Mouse (Mus musculus) cerebellum, adult 11-12 months (tissue): Measurements from ENCODE around the gene Pars2.

Experiments
- DNase-seq: peaks from one replicate; pipeline ENCODE4 v3.0.0; 2022

Gene Pars2

DNA sequence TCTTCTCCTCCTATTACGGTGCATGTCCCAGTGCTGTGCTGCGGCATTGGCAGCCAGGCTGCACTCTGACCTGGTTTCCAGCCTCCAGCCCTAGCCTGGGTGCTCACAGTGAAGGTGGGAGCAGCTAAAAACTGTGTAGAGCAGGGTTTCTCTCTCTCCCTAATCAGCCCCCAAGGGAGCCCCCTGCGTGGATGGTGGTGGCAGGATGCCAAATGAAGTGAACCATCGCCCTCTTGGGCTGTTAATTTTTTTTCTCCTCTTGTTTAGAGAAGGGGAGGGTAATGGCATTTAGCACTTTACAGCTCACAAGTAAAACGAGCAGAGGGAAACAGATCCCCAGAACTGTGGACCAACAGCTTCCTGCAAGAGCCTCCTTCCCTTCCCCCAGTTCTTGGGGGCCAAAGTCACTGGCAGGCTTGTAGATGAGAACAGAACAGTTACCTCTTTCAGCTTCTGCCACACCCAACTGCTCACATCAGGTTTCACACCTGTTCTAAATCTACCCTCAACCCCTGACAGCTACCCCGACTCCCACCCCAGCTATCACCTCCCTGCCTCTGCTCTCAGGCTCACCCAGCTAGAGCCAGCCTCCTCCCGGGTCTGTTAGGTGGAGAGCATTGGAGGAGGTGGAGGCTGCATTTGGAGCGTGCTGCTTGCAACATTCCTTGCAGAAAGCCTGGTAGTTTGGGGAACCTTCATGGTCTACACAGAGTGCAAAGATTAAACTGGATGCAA, 7.2 kb upstream of the Pars2 start:
- DNase-seq = no peak

DNA sequence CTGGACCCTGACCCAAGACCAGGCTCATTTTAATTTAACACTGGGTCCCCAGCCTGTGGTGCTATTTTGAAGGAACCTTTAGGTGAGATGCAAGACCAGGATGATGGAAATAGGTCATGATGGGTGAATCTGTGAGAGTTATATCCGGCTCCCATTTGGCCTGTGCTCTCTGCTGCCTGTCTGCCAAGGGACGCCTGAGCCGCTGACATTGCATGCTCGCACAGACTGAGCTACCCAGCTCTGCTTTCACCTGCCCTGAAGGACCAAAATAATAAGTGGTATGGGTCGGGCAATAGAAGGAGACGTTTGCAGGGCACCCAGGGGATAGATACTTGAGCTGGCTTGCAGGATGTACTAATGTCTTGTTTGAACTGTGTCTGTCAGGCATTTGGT, 6.7 kb upstream of the Pars2 start:
- no peak for DNase-seq

DNA sequence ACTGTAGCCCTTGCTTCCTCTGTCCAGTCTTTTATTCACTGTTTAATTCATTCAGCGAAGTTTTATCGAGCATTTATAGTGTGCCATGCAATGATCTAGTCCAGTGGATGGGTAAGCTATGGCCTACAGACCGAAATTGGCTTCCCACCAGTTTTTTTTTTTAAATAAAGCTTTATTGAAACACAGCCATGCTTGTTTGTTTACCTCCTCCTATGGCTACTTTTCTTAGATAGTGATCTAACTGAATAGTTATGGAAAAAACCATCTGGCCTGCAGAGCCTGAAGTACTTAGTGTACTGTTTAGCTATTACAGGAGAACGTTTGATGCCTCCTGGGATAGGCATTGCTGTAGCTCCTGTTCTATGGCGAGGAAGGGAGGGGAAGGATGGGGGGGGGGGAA, 5.1 kb upstream of the Pars2 start:
- no peak for DNase-seq

DNA sequence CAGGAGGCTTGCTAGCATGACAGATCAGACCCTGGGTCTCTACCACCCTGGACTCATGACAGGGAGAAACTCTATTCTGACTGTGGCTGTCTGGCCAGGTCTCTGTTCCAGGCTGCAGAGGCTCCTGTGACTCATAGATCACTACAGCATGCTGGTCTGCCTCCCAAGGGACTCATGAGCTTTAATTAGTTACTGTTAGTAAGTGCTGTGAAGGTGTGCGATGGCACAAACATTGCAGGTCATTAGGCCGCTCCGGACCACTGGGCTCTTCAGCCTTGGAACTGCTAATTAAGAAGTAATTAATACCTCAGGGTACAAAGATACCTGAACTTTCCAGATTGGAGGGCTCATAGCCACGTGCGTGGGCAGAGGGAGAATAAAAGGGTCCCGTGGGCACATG, 3.7 kb upstream of the Pars2 start:
- no peak for DNase-seq

DNA sequence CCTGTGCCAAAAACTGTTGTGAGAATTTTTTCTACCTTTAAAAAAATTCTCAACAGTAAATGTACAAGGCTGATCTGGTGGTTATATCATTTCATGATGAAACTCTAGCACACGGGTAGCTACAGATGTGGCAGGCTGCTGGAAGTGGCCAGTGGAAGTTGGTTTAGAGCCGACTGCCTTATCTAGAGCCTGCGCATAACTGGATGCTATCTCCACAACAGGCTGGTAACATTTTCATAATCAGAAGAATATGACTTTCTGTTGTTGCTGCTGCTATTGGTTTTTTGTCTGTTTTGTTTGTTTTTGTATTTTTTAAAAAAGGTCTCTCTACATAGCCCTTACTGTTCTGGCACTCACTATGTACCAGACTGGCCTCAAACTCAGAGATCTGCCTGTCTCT, 1.7 kb downstream of the Pars2 start:
- DNase-seq = no peak

DNA sequence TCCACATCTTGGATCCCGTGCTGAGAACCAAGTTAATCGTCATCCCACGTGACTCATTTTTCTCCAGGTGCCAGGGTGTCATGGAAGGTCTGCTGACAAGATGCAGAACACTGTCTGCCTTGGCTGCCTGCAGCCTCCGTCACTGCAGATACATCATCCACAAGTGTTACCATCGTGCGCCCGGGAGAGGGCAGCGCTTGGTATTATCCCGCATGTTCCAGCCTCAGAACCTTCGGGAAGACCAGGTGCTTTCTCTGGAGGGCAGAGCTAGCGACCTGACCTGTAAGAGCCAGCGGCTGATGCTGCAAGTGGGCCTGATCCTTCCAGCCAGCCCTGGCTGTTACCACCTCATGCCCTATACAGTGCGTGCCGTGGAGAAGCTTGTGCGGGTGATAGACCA, 2.2 kb downstream of the Pars2 start:
- no peak for DNase-seq

DNA sequence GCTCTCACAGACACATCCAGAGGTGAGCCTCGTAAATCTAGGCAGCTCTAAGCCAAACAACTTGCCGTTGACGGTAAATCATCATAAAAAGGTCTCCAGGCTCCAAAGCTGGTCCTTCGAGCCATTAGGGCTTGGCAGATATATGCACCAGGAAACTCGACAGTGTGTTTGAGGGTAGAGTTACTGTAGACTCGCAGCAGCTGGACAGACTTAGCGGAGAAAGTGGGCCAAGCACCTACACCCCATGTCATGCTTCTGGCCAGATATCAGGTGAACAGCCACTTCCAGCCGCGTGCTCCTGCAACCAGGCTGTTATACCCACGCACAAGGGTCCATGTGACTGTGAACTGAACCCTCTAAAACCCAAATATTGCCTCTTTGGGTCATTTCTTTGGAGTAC, 4.8 kb downstream of the Pars2 start:
- DNase-seq = no peak

DNA sequence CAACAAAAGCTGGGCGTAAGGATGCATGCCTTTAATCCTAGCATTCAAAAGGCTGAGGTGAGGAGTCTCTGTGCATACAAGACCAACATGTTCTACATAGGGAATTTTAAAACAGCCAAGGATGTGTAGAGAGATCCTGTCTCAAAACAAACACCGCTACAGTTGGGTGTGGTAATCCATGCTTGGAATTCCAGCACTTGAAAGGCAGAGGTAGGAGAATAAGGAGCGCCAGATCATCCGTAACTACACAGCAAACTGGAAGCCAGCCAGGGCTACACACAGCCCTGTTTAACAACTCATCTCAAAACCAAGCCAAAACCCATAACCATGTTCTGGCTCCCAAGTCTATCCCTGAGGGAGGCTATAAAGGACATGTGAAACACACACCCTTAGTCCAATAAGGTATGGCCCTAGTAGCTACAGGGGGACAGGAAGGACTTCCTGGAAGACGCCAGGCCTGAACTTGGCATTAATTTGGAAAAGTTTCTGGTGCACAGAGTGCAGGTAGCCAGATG, 13.1 kb downstream of the Pars2 start:
- no peak for DNase-seq

DNA sequence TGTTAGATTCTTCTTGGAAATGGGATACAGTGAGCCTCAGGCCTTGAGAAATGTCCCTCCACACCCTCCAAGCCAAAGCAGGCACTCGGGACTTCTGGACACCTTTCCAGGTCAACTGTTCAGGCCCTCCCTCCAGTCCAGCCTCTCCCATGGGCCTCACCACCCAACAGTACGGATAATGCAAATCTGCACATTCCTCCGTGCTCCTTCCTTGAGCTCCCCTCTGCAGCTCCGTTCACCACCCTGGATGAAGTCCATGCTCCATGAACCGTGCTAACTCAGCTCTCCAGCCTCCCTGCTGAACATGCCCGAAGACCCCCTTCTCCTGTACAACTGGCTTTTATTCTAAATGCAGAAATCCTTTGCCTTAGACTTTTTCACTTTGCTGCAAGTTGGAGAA, 13.8 kb downstream of the Pars2 start:
- no peak for DNase-seq

DNA sequence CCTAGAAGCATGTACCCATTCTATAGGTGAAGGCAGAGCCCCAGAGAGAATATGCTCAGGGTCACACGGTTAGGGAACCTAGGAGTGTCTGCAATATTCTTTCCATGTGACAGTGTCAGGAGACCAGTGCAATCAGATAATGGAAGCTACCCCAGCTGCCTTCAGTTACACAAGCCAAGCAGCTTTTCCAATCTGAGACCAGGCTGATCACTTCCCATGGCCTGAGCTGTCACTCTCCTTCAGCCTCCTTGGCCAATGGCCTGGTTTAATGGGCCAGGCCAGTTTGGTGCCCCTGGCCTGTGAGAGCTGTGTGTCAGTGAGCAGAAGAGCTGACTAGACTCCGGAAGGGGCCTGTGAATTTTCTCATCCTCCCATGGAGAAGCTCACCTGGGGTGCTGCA, 14.4 kb downstream of the Pars2 start:
- DNase-seq = no peak

DNA sequence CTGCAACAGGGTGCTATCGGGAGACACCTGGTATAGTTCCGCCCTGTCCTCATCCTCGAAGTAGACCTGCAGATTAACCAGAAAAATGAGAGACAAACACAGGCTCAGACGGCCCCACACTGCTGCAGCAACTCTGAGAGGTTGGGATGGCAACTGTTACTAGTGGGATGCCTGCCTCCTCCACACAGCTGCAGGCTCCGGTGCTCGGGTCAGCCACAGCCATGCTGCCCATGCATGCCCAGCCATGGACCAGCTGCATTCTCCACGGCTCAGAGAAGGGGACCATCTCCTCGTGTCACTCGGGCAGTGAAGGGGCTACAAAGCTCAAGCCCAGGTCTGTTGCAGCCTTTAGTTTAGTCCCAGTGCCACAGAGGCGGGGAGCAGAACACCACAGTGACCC, 14.8 kb downstream of the Pars2 start:
- no peak for DNase-seq

DNA sequence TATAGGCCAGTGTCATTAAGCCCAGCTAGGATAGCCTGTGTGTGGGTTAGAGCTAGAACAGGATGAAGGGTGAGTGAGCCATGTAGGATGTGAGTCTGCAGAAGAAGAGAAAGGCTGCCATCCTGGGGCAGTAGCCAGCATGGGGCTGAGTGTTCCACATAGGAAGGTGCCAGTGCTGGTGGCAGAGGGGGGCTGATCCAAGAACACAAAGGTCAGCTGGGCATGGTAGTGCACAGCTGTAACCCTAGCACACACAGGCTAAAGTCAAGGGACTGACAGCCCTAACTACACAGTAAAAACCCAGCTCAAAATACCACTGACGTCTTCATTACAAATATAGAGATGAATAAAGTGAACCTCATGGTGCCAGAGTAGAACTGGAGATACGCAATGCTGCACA, 15.7 kb downstream of the Pars2 start:
- no peak for DNase-seq

DNA sequence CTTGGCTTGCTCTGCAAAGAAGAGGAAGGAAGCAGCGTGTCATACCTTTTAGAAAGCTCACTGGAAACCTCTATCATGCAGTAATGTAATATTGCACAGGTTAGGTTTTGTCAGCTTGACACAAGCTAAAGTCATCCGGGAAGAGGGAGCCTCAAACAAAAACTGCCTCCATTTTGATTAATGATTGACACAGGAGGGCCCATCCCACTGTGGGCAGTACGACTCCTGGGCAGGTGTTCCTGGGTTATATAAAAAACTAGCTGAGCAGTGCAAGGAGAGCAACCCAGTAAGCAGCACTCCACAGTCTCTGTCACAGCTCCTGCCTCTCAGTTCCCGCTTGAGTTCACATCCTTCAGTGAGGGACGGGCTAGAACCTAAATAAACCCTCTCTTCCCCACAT, 25.9 kb downstream of the Pars2 start:
- no peak for DNase-seq

DNA sequence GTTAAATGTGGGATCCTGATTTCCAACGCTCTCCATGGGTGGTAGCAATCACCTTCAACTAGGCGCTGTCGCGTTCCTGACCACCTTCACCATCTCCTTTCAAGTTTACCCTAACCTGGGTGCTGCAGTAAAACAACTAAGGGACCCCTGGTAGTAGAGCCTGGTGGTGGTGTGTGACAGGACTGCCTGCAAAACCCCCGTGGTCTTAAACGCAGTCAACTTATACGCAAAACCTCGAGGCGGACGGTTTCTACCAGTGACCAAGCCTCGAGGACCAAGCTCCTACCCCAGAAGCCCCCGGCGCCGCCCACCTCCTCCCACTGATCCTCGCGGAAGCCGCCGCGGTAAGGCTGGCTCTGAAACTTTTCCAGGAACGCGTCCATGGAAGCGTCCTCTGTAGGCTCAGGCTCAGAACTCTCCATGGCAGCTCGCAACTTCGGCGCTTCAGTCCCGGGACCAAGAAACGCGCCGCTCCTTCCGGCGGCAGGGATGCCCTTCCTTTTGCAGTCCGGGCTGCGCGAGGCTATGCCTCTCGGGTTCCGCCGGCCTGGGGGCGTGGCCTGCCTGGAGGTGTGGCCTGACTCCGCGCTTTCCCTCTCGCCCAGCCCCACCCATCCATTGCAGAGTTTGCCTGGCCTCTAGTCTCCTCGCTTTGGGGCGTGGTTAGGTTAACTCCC, 27.7 kb downstream of the Pars2 start, which contains the start of gene Ttc4:
Gene Ttc4, minus strand, starts transcription at position 503 of the 677 bp plus-strand sequence.
- peak; percentile 82 for DNase-seq

DNA sequence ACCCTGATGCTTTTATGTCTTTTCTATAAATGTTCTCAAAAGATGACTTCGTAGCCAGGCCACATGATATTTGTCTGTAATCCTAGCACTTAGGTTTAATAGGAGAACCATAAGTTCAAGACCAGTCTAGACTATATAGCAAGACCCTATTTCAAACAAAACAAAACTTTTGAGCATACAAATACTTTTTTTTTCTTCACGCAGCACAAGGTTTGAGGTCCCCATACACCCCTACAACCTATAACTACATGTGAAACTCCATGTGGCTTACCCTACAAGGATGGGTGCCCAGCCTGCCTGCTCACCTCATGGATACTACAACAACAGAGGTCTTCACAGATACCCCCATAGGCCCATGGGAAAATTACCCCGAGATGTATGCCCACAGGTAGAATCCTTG, 28.3 kb downstream of the Pars2 start:
- DNase-seq = no peak

DNA sequence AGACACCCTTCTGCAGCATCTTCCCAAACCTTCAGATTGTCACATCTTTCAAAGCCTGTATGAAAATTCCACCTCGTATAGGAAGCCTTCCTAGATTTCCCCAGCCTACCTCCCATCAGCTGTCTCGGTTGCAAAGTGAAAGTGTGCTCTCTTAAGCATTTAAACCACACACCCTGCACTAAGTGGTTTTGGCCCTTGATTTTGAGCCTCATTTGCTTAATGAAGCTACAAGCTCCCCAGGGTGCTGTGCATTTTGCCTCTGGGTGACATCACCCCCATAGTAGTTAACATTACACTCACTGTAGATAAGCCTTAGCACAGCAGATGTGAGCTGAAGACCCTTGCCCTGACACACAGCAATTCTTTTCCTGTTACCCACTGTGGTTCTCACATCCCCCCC, 30.1 kb downstream of the Pars2 start:
- DNase-seq = no peak

DNA sequence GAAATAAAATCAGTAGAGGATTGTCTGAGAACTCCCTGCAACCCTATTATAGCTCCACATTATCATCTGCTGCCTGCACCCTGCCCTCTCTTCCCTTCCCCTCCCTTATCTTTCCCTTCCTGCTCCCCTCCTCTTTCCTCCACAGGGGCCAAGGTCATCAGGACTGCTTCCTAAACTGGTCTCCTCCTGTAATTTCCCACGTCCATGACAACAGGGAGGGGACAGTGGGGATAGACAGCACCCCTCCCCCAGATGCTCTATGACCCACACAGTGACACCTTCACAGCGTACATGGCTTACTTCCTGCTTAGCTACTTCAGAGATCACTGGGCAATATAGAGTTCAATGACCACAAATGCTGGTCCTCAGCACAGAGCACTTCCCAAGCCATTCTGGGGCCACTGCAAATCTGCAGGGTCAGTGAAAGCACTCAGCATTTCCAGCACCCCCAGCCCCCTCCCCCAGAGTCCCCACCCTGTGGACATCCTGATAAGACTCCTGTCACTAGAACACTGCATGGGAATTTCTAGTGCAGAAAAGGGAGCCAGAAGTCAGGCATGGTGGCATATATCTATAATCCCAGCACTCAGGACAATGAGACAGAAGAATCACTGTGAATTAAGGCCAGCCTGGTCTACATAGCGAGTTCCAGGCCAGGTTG, 37.9 kb downstream of the Pars2 start:
- DNase-seq = no peak

DNA sequence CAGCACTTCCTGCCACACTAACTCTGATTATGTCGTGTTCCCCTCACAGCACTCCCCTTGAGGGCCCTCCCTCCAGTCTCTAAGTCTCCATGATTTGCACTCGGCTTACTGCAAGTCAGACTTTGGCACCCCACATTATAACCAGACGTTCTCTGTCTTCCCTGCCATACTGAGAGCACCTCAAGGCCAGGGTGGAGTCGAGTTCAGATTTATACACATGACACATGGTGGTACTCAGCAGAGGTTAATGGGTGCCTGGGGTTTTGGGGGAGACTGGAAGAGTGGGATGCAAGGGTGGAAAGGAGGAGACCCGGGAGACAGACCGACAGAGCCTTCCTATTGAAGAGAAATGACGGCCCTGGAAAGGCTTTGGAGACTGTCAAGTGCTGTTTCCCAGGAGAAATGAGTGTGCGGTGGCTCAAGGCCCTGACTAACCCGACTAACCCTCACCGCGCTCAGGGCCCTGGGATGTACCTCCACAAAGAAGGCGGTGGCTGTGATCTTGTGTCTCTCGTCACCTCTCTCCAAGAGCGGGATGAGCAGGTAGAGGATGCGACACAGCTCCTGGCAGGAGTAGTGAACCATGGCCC, 43.1 kb downstream of the Pars2 start:
- no peak for DNase-seq

DNA sequence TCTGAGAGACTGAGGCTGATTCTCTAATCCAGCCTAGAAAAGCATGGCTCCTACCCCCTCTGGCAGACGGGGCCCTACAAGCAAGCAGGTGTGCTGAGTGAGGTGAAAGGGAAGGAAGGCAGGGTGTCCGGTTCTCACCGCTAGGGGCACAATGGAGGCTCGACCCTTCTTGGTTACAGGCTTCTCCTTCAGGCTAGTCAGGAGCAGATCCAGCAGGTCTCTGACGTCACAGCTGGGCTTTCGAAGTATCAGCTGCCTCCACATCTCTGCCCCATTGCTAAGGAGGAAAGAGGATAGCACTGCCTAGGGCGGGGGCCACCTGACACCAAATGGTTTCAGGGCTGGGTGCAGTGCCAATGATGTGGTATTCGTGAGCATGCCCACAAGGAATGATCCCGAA, 49.1 kb downstream of the Pars2 start:
- DNase-seq = no peak

DNA sequence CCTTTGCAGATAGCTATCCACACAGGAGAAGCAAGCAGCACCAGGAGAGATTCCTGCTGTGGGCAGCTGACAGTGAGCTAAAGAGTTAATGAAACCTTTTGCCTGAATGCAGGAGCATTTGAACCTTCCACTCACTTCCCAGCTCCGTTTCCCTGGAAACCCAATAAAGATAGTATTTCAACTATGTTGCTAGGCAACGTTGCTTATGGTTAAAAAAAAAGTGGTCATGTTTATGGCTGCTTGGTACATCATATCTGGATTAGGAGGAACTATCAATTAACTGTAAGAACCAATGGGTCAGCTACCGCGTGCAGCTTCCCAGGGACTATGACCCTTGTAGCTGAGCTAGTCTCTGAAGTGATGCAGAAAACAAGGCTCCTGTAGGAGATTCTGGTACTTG, 49.9 kb downstream of the Pars2 start:
- no peak for DNase-seq

DNA sequence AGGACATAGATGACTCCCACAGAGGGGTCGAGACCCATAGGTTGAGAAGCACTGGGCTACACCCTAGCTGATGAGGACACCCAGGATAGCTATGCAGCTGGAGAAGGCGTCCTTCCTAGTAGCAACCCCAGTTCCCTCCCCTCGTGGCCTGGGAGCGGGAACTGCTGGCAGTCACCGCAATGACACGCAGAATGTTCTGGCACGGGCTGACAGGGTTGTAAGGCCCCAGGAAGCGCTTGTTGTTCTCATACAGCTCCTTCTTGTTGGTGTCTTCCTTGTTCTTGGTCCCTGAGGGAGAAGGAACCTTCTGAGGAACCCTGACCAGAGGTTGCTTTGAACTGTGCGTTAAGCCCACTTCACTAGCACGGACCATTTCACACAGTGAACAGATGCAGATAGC, 53.1 kb downstream of the Pars2 start:
- DNase-seq = no peak

DNA sequence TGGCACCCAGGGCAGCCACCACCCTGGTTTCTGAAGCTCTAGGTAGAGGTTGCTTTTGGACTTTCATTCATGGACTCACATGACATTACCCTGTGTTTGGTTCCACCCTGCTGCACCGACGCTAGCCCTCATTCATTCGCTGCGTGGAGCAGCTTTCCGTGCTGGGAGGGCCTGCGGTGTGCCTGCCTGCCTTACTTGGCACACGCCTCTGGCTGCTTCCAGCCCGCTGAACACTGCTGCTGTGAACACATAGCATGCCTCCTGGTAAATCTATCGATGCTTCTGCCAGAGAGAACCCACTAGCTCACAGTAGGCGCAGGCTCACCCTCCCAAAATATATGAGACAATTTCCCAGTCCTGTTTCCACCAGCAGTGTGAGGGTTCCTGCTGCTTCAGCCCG, 53.5 kb downstream of the Pars2 start:
- peak; percentile 36 for DNase-seq
